Mouse (Mus musculus): ENCODE data around the gene Hapln3.

Gene Hapln3

GRCm38 (mm10) chr7:79079212-79079611 lies 51.6 kb downstream of the Hapln3 start:
- no peak for DNase-seq (ENCODE audit: low read depth, low spot score)

GRCm38 (mm10) chr7:79068231-79068630 lies 62.6 kb downstream of the Hapln3 start:
- no peak for DNase-seq (ENCODE audit: low read depth, low spot score)

GRCm38 (mm10) chr7:79067466-79067865 lies 63.4 kb downstream of the Hapln3 start:
- no peak for DNase-seq (ENCODE audit: low read depth, low spot score)

Measured in brain, adult 2 months (tissue).